Mouse (Mus musculus) intestine, embryonic 15.5 days (tissue): ENCODE data around the gene Ptprg. TPM values are rescaled to one million over a fixed set of nuclear protein-coding genes. Genes with fewer than 3 reads are reported as not detected.
"Not testable (repeated sequence)": the region's sequence is repeated elsewhere in the genome, so short reads cannot be mapped to it uniquely, and the experiment has no call there.

ENCODE experiments used
- ATAC-seq: fragments of 200-750 bp; cut with Nextera tagmentation; 2 replicates; pipeline ENCODE4 v1.8.0; 2017; ENCODE audit warnings: moderate TSS enrichment, moderate library complexity
- H3K27ac ChIP-seq: fragments of 300-500 bp; sonication (generic); 2 replicates; pipeline ENCODE4 v1.5.1; 2015; ENCODE audit warnings: mild to moderate bottlenecking, inconsistent platforms
- H3K27me3 ChIP-seq: fragments of 300-500 bp; sonication (generic); replicated peaks from 2 replicates; pipeline ENCODE4 v1.6.1; 2015; ENCODE audit warnings: inconsistent platforms
- H3K36me3 ChIP-seq: fragments of 300-500 bp; sonication (generic); 2 replicates; pipeline ENCODE4 v1.6.1; 2015; ENCODE audit warnings: inconsistent platforms
- H3K4me1 ChIP-seq: fragments of 300-500 bp; sonication (generic); replicated peaks from 2 replicates; pipeline ENCODE4 v1.6.1; 2015; ENCODE audit warnings: inconsistent platforms
- H3K4me2 ChIP-seq: fragments of 300-500 bp; sonication (generic); replicated peaks from 2 replicates; pipeline ENCODE4 v1.6.1; 2015; ENCODE audit warnings: mild to moderate bottlenecking, inconsistent platforms
- H3K4me3 ChIP-seq: fragments of 300-500 bp; sonication (generic); replicated peaks from 2 replicates; pipeline ENCODE4 v1.5.1; 2015; ENCODE audit warnings: inconsistent platforms
- H3K9ac ChIP-seq: fragments of 300-500 bp; sonication (generic); 2 replicates; pipeline ENCODE4 v1.6.1; 2015; ENCODE audit warnings: inconsistent platforms
- H3K9me3 ChIP-seq: fragments of 300-500 bp; sonication (generic); 2 replicates; pipeline ENCODE4 v1.6.1; 2016; ENCODE audit warnings: inconsistent platforms
- WGBS: fragments of 180-500 bp; shearing (Covaris S2); methylation state at CpG from one replicate; pipeline ENCODE4 v1.1.7; 2015; 5-methylcytosine and 5-hydroxymethylcytosine counted together
- polyA plus RNA-seq: library from polyadenylated mRNA; unstranded; fragments of >200 nt; fragmentation: Nextera tagmentation; extraction: Ambion mirVana; gene quantifications from 2 replicates; pipeline ENCODE4 v1.2.1, GENCODE M21; 2015

Gene Ptprg
- polyA plus RNA-seq, 1 experiment from 2014 or later = 18.7 TPM

GRCm38 (mm10) chr14:11941989-11942514 is 388.7 kb downstream of the Ptprg start:
- ATAC-seq = no peak
- no peak overlapping the region for H3K4me2 ChIP-seq
- no peak overlapping the region for H3K27ac ChIP-seq
- no peak overlapping the region for H3K4me3 ChIP-seq
- H3K4me1 ChIP-seq = no peaks in the 10 kb centered on the region
- H3K27me3 ChIP-seq = no peaks in the 10 kb centered on the region
- 67% methylated on average over 5 of the region's 5 CpGs for WGBS
- no peak overlapping the region for H3K9ac ChIP-seq
- no peaks in the 10 kb centered on the region for H3K9me3 ChIP-seq
- H3K36me3 ChIP-seq = no peaks in the 10 kb centered on the region

DNA sequence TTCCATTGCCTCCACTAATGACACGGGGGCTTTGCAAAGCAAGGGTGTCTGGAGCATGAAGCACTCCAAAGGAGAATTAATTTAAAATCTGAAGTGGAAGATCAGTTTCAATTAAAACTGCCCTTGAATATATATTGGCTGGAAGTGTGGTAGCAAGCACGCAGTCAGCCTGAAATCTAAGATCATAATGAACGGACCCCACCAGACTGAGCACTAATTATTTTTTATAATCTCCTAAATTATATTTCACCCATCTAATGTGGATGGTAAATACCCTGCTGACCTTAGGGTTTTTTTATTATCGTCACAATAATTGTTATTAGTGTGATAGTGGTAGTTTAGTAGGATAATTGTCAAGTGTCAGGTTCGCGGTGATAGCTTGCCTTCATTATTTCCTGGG is 397.0 kb downstream of the Ptprg start:
- 92% methylated on average over 6 of the region's 6 CpGs for WGBS
- no peak for ATAC-seq
- H3K4me2 ChIP-seq = no peak overlapping the region

DNA sequence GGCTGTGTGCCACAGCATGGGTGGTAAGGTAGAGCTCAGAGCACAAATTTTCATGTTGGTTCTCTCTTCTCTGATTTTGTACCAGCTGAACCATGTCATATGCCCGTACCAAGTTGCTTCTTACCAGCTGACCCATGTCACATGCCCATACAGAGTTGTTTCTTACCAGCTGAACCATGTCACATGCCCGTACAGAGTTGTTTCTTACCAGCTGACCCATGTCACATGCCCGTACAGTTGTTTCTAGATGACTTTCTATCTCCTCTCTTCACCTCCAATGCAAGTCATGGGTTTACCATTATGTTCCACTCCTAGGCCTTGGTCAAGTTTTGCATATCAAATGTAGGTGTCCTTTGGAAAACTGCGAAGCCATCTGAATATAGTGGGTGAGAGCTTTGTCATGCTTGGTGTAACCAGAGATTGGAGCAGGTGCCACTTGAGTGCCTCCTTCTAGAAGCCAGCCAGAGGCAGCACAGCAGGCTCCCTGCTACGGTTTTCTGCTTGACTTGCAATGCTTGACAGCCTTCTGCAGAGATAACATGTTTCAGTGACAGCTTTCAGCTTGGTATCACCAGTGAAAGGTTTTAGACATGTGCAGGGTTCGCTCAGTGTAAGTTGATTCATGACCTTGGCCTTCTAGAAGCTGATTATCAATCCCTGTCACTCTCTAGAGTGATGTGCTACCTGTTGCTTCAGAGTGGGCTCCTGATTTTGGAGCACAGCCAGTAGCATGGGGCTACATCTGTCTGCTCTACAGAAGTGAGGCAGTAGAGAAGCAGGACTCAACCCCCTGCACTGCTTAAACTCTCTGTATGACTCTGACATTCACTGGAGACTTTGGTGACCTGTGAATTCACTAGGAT is 401.9 kb downstream of the Ptprg start:
- H3K9me3 ChIP-seq = no peaks in the 10 kb centered on the region
- H3K27ac ChIP-seq = no peak overlapping the region
- H3K9ac ChIP-seq = no peak overlapping the region
- 82% methylated on average over 6 of the region's 6 CpGs for whole genome bisulfite sequencing
- no peak overlapping the region for H3K4me2 ChIP-seq
- no peaks in the 10 kb centered on the region for H3K36me3 ChIP-seq
- H3K27me3 ChIP-seq = no peaks in the 10 kb centered on the region
- no peak for ATAC-seq
- H3K4me1 ChIP-seq = no peaks in the 10 kb centered on the region
- no peak overlapping the region for H3K4me3 ChIP-seq

More for the DNA sequence above, 397.0 kb downstream of the Ptprg start:
- Histone ChIP-seq H3K36me3 (no peaks in the 10 kb centered on the region), H3K9ac (no peak overlapping the region), H3K4me1 (no peaks in the 10 kb centered on the region), H3K4me3 (no peak overlapping the region), H3K27ac (no peak overlapping the region), H3K27me3 (no peaks in the 10 kb centered on the region), H3K9me3 (no peaks in the 10 kb centered on the region)

DNA sequence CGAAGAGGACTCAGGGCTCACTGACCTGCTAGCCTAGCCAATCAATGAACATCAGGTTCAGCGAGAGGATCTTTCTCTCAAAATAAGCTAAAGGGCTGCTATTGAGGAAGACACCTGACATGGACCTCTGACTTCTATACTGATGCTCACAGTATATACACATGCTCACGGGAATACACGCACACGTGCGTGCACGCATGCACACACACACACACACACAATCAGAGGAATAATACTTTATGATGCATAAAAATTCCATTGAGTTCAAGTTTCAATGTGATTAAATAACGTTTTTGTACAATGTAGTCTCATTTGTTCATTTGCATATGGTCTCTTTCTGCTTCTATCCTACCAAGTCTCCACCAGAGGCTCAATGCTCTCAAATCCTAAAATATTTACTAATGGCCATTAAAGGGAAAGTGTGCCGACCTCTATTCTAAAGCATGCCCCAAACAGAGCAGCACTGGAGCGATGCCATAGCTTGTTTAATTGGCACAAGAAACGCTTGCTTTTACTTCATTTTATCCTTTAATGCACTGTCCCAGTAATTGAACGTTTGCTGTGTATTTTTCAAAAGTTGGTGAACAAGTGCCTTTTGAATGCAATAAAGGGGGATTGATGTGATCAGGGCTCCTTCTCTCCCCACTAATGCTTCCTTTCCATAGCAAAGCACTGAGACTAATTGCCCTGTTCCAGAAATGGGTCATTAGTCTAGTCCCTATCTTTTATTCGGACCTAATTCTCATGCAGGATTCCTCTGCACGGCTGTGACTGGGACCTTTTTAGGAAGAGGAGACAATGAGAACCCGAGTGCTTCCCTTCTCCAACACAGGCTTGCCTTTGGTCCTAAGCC is 407.2 kb downstream of the Ptprg start:
- Histone ChIP-seq H3K4me3 (no peak overlapping the region), H3K27ac (no peak overlapping the region), H3K27me3 (no peaks in the 10 kb centered on the region), H3K4me2 (no peak overlapping the region), H3K9me3 (no peaks in the 10 kb centered on the region), H3K9ac (no peak overlapping the region), H3K4me1 (no peaks in the 10 kb centered on the region), H3K36me3 (no peaks in the 10 kb centered on the region)
- WGBS = 84% methylated on average over 15 of the region's 15 CpGs
- ATAC-seq = no peak

GRCm38 (mm10) chr14:11962101-11962500 is 408.8 kb downstream of the Ptprg start:
- Histone ChIP-seq H3K9ac (no peak overlapping the region), H3K27me3 (no peaks in the 10 kb centered on the region), H3K4me2 (no peak overlapping the region), H3K4me3 (no peak overlapping the region), H3K4me1 (no peaks in the 10 kb centered on the region), H3K9me3 (no peaks in the 10 kb centered on the region), H3K27ac (no peak overlapping the region), H3K36me3 (no peaks in the 10 kb centered on the region)
- no peak for ATAC-seq
- WGBS = 84% methylated on average over 5 of the region's 5 CpGs

- H3K27ac ChIP-seq = no peak overlapping the region
- no peak overlapping the region for H3K9ac ChIP-seq
- H3K4me2 ChIP-seq = no peak overlapping the region
- WGBS = 76% methylated on average over 8 of the region's 8 CpGs
- no peak overlapping the region for H3K4me3 ChIP-seq
- H3K36me3 ChIP-seq = no peaks in the 10 kb centered on the region
- H3K9me3 ChIP-seq = no peaks in the 10 kb centered on the region
- no peak for ATAC-seq
- H3K4me1 ChIP-seq = no peaks in the 10 kb centered on the region
- no peaks in the 10 kb centered on the region for H3K27me3 ChIP-seq
These were observed 409.2 kb downstream of the Ptprg start for GRCm38 (mm10) chr14:11962561-11962960.

DNA sequence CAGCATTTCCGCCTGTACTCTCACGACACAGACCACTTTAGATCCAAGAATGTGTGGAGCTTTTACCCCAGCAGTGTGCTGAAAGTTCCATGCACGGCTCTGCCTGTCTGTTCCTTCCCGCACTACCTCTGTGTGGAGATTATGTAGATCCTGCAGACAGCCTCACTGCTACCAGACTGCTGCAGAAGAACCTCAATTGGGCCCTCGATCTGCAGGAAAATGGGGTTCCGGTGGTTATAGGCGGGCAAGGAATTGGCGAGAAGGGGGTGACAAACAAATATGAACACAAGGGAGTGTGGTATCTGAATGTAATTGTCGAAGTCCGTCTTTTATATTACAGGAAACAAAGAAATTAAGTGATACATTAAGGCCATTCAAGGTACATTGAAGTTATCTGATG is 410.5 kb downstream of the Ptprg start:
- ATAC-seq = no peak
- H3K27ac ChIP-seq = no peak overlapping the region
- 94% methylated on average over 10 of the region's 10 CpGs for WGBS

DNA sequence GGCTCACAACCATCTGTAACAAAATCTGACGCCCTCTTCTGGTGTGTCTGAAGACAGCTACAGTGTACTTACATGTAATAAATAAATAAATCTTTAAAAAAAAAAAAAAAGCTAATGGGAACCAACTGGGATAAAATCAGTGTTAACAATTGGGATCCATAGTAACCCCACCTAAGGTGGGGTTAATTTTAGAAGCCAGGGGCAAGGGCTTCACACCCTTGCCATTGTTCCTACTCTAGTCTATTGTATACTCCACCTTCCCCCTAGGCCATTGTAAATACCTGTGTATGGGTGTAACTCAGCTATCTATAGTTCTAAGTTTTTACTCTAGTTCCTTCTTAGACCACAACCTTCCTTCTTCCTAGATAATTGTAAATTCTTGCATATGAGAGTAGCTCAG is 411.0 kb downstream of the Ptprg start:
- not testable (repeated sequence) for H3K9ac ChIP-seq, H3K36me3 ChIP-seq, H3K9me3 ChIP-seq, H3K4me1 ChIP-seq, H3K4me3 ChIP-seq, H3K4me2 ChIP-seq, H3K27me3 ChIP-seq, ATAC-seq, H3K27ac ChIP-seq
- 57% methylated on average over 1 of the region's 1 CpGs for WGBS

More for the DNA sequence above, 410.5 kb downstream of the Ptprg start:
- no peak overlapping the region for H3K9ac ChIP-seq
- H3K4me3 ChIP-seq = no peak overlapping the region
- H3K9me3 ChIP-seq = no peaks in the 10 kb centered on the region
- no peaks in the 10 kb centered on the region for H3K36me3 ChIP-seq
- no peak overlapping the region for H3K4me2 ChIP-seq
- H3K4me1 ChIP-seq = no peaks in the 10 kb centered on the region
- H3K27me3 ChIP-seq = no peaks in the 10 kb centered on the region

DNA sequence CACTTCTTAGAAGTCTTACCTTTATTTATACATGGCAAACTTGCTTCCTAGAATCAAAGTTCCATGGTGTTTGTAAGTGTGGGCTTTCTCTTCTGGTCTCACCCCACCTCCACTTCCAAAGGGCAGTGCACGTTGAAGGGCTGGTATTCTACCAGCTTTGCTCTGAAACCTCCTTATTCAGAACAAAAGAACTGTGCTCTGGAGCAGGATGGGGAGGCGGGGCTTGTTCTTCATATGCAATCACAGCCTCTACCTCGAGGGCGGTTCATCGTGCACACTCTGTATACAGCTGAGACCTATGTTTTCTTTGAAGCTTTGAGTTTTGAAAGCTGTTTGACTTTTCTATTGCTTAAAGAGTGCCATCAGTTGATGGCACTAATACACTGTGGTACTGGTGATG is 412.5 kb downstream of the Ptprg start:
- Histone ChIP-seq H3K36me3 (no peaks in the 10 kb centered on the region), H3K4me1 (no peaks in the 10 kb centered on the region), H3K9ac (no peak overlapping the region), H3K9me3 (no peaks in the 10 kb centered on the region), H3K27me3 (no peaks in the 10 kb centered on the region), H3K27ac (no peak overlapping the region), H3K4me3 (no peak overlapping the region), H3K4me2 (no peak overlapping the region)
- ATAC-seq = no peak
- WGBS = 52% methylated on average over 5 of the region's 5 CpGs

DNA sequence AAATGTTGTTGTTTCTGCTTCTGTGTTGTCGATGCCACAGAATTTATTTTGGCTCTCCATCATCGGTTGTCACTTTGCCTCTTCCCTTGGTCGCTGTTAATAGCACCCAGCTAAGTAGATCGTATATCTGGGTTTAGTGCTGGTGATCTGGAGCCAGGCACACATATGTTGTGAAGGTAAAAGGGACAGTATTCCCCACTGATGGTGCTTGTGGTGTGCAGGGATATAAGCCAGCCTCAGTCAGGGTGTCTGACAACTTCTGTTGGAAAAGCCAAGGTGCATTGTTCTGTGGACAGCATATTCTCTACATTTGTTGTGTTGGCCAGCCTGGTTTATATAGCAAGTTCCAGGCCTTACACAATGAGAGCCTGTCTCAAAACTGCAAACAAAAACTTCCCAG is 428.4 kb downstream of the Ptprg start:
- Histone ChIP-seq H3K4me2 (no peak overlapping the region), H3K27me3 (no peaks in the 10 kb centered on the region), H3K27ac (no peak overlapping the region), H3K4me3 (no peak overlapping the region), H3K36me3 (no peaks in the 10 kb centered on the region), H3K9me3 (no peaks in the 10 kb centered on the region), H3K4me1 (no peaks in the 10 kb centered on the region), H3K9ac (no peak overlapping the region)
- 49% methylated on average over 4 of the region's 4 CpGs for WGBS
- no peak for ATAC-seq

DNA sequence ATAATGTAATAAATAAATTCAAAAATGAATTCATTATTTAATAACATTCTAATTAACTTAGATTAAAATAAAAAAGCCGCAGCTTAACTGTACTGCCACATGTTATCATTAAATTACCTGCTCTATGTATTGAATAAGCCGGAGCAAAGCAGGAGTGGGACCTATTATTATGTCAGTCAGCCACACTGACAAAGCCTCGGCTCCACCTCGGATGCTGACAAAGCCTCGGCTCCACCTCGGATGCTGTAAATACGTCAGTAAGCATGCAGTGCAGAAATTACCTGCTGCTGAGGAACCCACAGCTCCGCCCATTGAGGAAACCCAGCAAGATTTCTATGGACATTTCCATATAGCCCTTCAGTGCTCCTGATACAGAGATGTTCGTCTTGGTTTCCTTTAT is 429.7 kb downstream of the Ptprg start:
- H3K27ac ChIP-seq = no peak overlapping the region
- no peak for ATAC-seq
- no peaks in the 10 kb centered on the region for H3K4me1 ChIP-seq
- H3K9ac ChIP-seq = no peak overlapping the region
- H3K27me3 ChIP-seq = no peaks in the 10 kb centered on the region
- H3K4me3 ChIP-seq = no peak overlapping the region
- no peaks in the 10 kb centered on the region for H3K9me3 ChIP-seq
- H3K4me2 ChIP-seq = no peak overlapping the region
- WGBS = 80% methylated on average over 9 of the region's 9 CpGs
- H3K36me3 ChIP-seq = no peaks in the 10 kb centered on the region

GRCm38 (mm10) chr14:11984086-11984485 is 430.8 kb downstream of the Ptprg start:
- H3K9me3 ChIP-seq = no peaks in the 10 kb centered on the region
- H3K4me1 ChIP-seq = no peaks in the 10 kb centered on the region
- ATAC-seq = peak; percentile 56
- H3K4me2 ChIP-seq = no peak overlapping the region
- no peak overlapping the region for H3K4me3 ChIP-seq
- H3K27me3 ChIP-seq = no peaks in the 10 kb centered on the region
- WGBS = 57% methylated on average over 3 of the region's 3 CpGs
- H3K27ac ChIP-seq = no peak overlapping the region
- H3K36me3 ChIP-seq = no peaks in the 10 kb centered on the region
- H3K9ac ChIP-seq = no peak overlapping the region
